In genomic region chr1:36933965-36934585, GRCm38 (mm10) we compare ENCODE assay signal across 16 mouse cellular contexts. TPM values are rescaled to one million over a fixed set of nuclear protein-coding genes. Genes with fewer than 3 reads are reported as not detected.
DNase-seq lines count a peak whose midpoint lies in the region; ATAC-seq and TF ChIP-seq lines count a peak whose summit lies in the region.
"Had no signal": no experiment of that assay in that cellular context is flagged by ENCODE, and none has a peak within 500 bp of the region (broad histone marks: within the 10 kb centered on the region; RNA-seq: fewer than 3 reads in every experiment).

No protein-coding gene starts in this region.

- no peak for ATAC-seq in midbrain, embryonic 11.5 days (ENCODE audit: low FRiP score)
- ATAC-seq in stomach, embryonic 15.5 days (ENCODE audit: insufficient read depth, low FRiP score, low read depth): peak; percentile 79; the same call in 1 of the 2 replicates
- ATAC-seq in lung, postnatal 0 days: no peak
- ATAC-seq: intestine, embryonic 15.5 days had no signal

- H3K4me2 ChIP-seq in midbrain, embryonic 11.5 days: no peak overlapping the region
- no peak overlapping the region for H3K4me2 ChIP-seq in stomach, embryonic 15.5 days
- H3K4me2 ChIP-seq in lung, postnatal 0 days (replicated peaks; ENCODE audit: low read depth, low read length): no peak overlapping the region
- H3K4me2 ChIP-seq: hindbrain, embryonic 12.5 days; intestine, embryonic 15.5 days had no signal

- no peaks in the 10 kb centered on the region for H3K36me3 ChIP-seq in midbrain, embryonic 11.5 days (ENCODE audit: control insufficient read depth, insufficient read depth, low read length)
- H3K36me3 ChIP-seq in midbrain, embryonic 10.5 days: no peaks in the 10 kb centered on the region
- H3K36me3 ChIP-seq in stomach, embryonic 15.5 days: no peaks in the 10 kb centered on the region
- no peaks in the 10 kb centered on the region for H3K36me3 ChIP-seq in lung, postnatal 0 days (ENCODE audit: insufficient read depth, low read length)
- H3K36me3 ChIP-seq: hindbrain, embryonic 12.5 days; intestine, embryonic 15.5 days had no signal

- no peak overlapping the region for H3K27ac ChIP-seq in midbrain, embryonic 11.5 days (ENCODE audit: low read depth, low read length)
- H3K27ac ChIP-seq in midbrain, embryonic 10.5 days (replicated peaks): no peak overlapping the region
- H3K27ac ChIP-seq in stomach, embryonic 15.5 days: no peak overlapping the region
- H3K27ac ChIP-seq in lung, postnatal 0 days (ENCODE audit: low read length): no peak overlapping the region
- H3K27ac ChIP-seq: hindbrain, embryonic 12.5 days; intestine, embryonic 15.5 days had no signal

- no peaks in the 10 kb centered on the region for H3K27me3 ChIP-seq in midbrain, embryonic 11.5 days (ENCODE audit: control insufficient read depth, insufficient read depth, low read length)
- H3K27me3 ChIP-seq in midbrain, embryonic 10.5 days (ENCODE audit: low read depth, poor library complexity, severe bottlenecking): no peaks in the 10 kb centered on the region
- H3K27me3 ChIP-seq in stomach, embryonic 15.5 days (replicated peaks): no peaks in the 10 kb centered on the region
- no peaks in the 10 kb centered on the region for H3K27me3 ChIP-seq in lung, postnatal 0 days (replicated peaks; ENCODE audit: insufficient read depth, low read length)
- H3K27me3 ChIP-seq: hindbrain, embryonic 12.5 days; intestine, embryonic 15.5 days had no signal

- peak; percentile 14 for DNase-seq in embryo, embryonic 11 days
- DNase-seq in embryo, embryonic 10.5 days (ENCODE audit: low spot score): no peak
- peak; percentile 70 for DNase-seq in midbrain, embryonic 11.5 days (ENCODE audit: low spot score, missing footprints)
- DNase-seq in midbrain, embryonic 10.5 days (ENCODE audit: low spot score): no peak
- DNase-seq in liver: peak; percentile 83
- no peak for DNase-seq in lung, postnatal 0 days (ENCODE audit: low spot score)
- no peak for DNase-seq in left cerebral cortex, postnatal 14 days (ENCODE audit: low spot score in 2 of 2)
- DNase-seq: adrenal gland, adult 8-10 months; kidney, postnatal 10 days; layer of hippocampus, adult 9-11 months; lung, adult 2 months; retina, postnatal 1 day; thymus, adult 2 months had no signal

- no peak for TF ChIP-seq CTCF in lung, postnatal 0 days (IDR thresholded peaks at IDR 0.05)

- H3K4me1 ChIP-seq in midbrain, embryonic 11.5 days (ENCODE audit: control insufficient read depth, insufficient read depth, low read length): peaks cover 16% of the 10 kb centered on the region
- H3K4me1 ChIP-seq in midbrain, embryonic 10.5 days: peaks cover 37% of the 10 kb centered on the region
- peaks cover 6% of the 10 kb centered on the region; the same call in 1 of the 2 replicates for H3K4me1 ChIP-seq in stomach, embryonic 15.5 days
- peaks cover 5% of the 10 kb centered on the region for H3K4me1 ChIP-seq in lung, postnatal 0 days (ENCODE audit: insufficient read depth, low read depth, low read length)

- WGBS in midbrain, embryonic 11.5 days: 81% methylated on average over 8 of the region's 8 CpGs
- WGBS in midbrain, embryonic 10.5 days: 83% methylated on average over 8 of the region's 8 CpGs
- 67% methylated on average over 8 of the region's 8 CpGs for WGBS in stomach, embryonic 15.5 days
- WGBS in lung, postnatal 0 days: 68% methylated on average over 8 of the region's 8 CpGs

- no peak for TF ChIP-seq EP300 in lung, postnatal 0 days (IDR thresholded peaks at IDR 0.05)

- no peaks in the 10 kb centered on the region for H3K9me3 ChIP-seq in midbrain, embryonic 11.5 days (ENCODE audit: control insufficient read depth, low read length)
- H3K9me3 ChIP-seq in midbrain, embryonic 10.5 days (replicated peaks): no peaks in the 10 kb centered on the region
- H3K9me3 ChIP-seq in stomach, embryonic 15.5 days: no peaks in the 10 kb centered on the region
- no peaks in the 10 kb centered on the region for H3K9me3 ChIP-seq in lung, postnatal 0 days (ENCODE audit: low read length)
- H3K9me3 ChIP-seq: hindbrain, embryonic 12.5 days; intestine, embryonic 15.5 days had no signal

- H3K9ac ChIP-seq in midbrain, embryonic 11.5 days (ENCODE audit: low read length): no peak overlapping the region
- H3K9ac ChIP-seq in stomach, embryonic 15.5 days: no peak overlapping the region
- no peak overlapping the region for H3K9ac ChIP-seq in lung, postnatal 0 days (replicated peaks; ENCODE audit: low read depth)
- H3K9ac ChIP-seq: intestine, embryonic 15.5 days had no signal

- no peak overlapping the region for H3K4me3 ChIP-seq in midbrain, embryonic 11.5 days (ENCODE audit: low read depth, low read length)
- H3K4me3 ChIP-seq in midbrain, embryonic 10.5 days: no peak overlapping the region
- H3K4me3 ChIP-seq in stomach, embryonic 15.5 days (replicated peaks): no peak overlapping the region
- no peak overlapping the region for H3K4me3 ChIP-seq in lung, postnatal 0 days (ENCODE audit: low read depth, low read length)
- H3K4me3 ChIP-seq: hindbrain, embryonic 12.5 days; intestine, embryonic 15.5 days had no signal

- intact Hi-C loops in left cerebral cortex, postnatal 14 days (cut with DNase I): no loop called here

RNA-seq across cellular contexts. Expression of gene Tmem131, which starts 9.4 kb away (rescaled TPM):
- polyA plus RNA-seq in midbrain, embryonic 11.5 days (2014; fragmentation: Nextera tagmentation; extraction: Ambion mirVana): 14.7 and 15.2 TPM in 2 replicates
- 10.3 and 12.5 TPM in 2 replicates for polyA plus RNA-seq in midbrain, embryonic 10.5 days (2016; fragmentation: Nextera tagmentation; extraction: Ambion mirVana)
- 13.7 and 16.8 TPM in 2 replicates for polyA plus RNA-seq in stomach, embryonic 15.5 days (2015; fragmentation: Nextera tagmentation; extraction: Ambion mirVana)
- polyA plus RNA-seq in lung, postnatal 0 days (2015; fragmentation: Nextera tagmentation; extraction: Ambion mirVana): 5.9 and 6.0 TPM in 2 replicates
- 10 to 100 TPM; 57.2 to 60.2 TPM for total RNA-seq in left cerebral cortex, postnatal 14 days (2021)

Comparison
In these comparisons a context has a peak if more than half of its experiments do, and no peak if none do; other contexts are left out.
1. DNase-seq: peak in embryo, embryonic 11 days (single experiment), midbrain, embryonic 11.5 days (single experiment) and liver (single experiment); none in embryo, embryonic 10.5 days (single experiment), midbrain, embryonic 10.5 days (single experiment), lung, postnatal 0 days (single experiment) and left cerebral cortex, postnatal 14 days (0 of 2).